Mouse (Mus musculus): ENCODE measurements around the gene Gemin8. TPM values are rescaled to one million over a fixed set of nuclear protein-coding genes. Genes with fewer than 3 reads are reported as not detected.

Gemin8 gene
- polyA plus RNA-seq, 1 experiment from 2014 or later, result 15.5 TPM

DNA sequence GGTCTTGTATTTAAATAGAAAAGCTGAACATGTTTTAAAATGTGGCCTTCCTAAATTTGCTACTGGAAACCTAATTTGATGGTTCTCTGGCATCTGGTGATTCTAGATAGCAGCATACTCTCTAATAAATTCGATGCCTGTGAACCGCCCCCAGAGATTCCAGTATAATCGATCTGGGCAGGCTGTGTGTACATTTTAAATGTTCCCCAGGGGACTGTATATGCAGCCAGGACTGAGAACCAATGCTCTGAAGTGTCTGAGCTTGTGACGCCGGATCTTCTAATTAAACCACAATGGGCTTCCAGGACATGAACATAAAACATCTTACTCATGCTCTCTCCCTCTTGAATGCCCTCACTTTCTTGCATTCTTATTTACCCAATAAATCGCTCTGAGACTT is 46.0 kb downstream of the Gemin8 start:
- Histone ChIP-seq H3K9ac (ENCODE audit: low read depth, low read length) (no peak overlapping the region), H3K4me3 (ENCODE audit: low read depth, low read length) (no peak overlapping the region), H3K36me3 (ENCODE audit: control insufficient read depth, insufficient read depth, low read length) (no peaks in the 10 kb centered on the region), H3K4me1 (replicated peaks; ENCODE audit: control insufficient read depth, insufficient read depth, low read length) (no peaks in the 10 kb centered on the region), H3K27me3 (replicated peaks; ENCODE audit: control insufficient read depth, insufficient read depth, low read length) (peaks cover 4% of the 10 kb centered on the region; the same call in 1 of the 2 replicates), H3K27ac (ENCODE audit: low read depth, low read length) (no peak overlapping the region), H3K4me2 (no peak overlapping the region), H3K9me3 (ENCODE audit: control insufficient read depth, low read length) (no peaks in the 10 kb centered on the region)
- 83% methylated on average over 6 of the region's 6 CpGs for WGBS
- DNase-seq (ENCODE audit: low spot score) (no peak), ATAC-seq (replicated peaks; ENCODE audit: low FRiP score) (no peak)

DNA sequence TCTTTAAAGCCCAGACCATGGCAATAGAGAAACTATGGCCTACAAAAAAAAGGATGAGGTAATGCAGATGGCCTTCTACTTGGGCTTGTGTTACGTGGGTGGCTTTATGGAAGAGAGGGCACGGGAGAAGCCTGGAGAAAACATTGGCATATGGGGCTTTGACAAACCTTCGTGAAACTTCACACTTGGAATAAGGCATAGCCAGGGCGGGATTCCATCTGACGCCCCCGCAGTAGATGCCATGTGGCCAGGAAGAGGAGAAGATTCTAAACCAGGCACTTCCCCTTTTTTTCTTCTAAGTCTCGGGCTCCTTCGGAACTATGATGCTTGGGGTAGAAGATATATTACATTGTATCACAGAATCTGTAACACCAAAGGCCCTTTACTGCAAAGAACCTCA is 46.5 kb downstream of the Gemin8 start:
- WGBS, result 80% methylated on average over 8 of the region's 8 CpGs
- no peaks in the 10 kb centered on the region for H3K9me3 ChIP-seq (ENCODE audit: control insufficient read depth, low read length)
- no peak overlapping the region for H3K9ac ChIP-seq (ENCODE audit: low read depth, low read length)
- no peak overlapping the region for H3K4me2 ChIP-seq
- no peaks in the 10 kb centered on the region for H3K4me1 ChIP-seq (replicated peaks; ENCODE audit: control insufficient read depth, insufficient read depth, low read length)
- H3K36me3 ChIP-seq (ENCODE audit: control insufficient read depth, insufficient read depth, low read length), result no peaks in the 10 kb centered on the region
- H3K27me3 ChIP-seq (replicated peaks; ENCODE audit: control insufficient read depth, insufficient read depth, low read length), result peaks cover 4% of the 10 kb centered on the region; the same call in 1 of the 2 replicates
- H3K4me3 ChIP-seq (ENCODE audit: low read depth, low read length), result no peak overlapping the region
- DNase-seq (ENCODE audit: low spot score), result no peak
- ATAC-seq (replicated peaks; ENCODE audit: low FRiP score), result no peak
- H3K27ac ChIP-seq (ENCODE audit: low read depth, low read length), result no peak overlapping the region

DNA sequence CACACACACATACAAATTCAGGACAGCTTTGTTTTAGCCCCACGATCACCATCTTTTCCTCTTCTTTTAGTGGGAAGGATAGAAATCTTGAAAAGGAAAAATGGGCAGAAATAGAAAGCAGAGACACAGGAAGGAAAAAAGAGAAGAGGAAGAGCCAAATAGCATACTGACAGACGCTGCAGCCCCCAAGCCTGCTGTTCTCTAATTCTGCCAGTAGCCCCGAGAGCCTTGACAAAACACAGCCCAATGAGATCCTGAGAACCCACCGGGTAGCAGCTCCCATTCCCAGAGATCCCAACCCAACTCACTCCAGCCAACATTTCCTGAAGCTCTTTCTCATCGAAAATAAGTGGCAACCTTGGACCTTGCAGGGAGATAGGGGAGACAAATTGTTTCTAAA is 49.1 kb downstream of the Gemin8 start:
- 35% methylated on average over 5 of the region's 5 CpGs for WGBS
- no peaks in the 10 kb centered on the region for H3K9me3 ChIP-seq (ENCODE audit: control insufficient read depth, low read length)
- H3K27me3 ChIP-seq (replicated peaks; ENCODE audit: control insufficient read depth, insufficient read depth, low read length), result peaks cover 3% of the 10 kb centered on the region; the same call in 1 of the 2 replicates
- no peak overlapping the region for H3K9ac ChIP-seq (ENCODE audit: low read depth, low read length)
- DNase-seq (ENCODE audit: low spot score) (no peak), ATAC-seq (replicated peaks; ENCODE audit: low FRiP score) (no peak)
- no peak overlapping the region for H3K27ac ChIP-seq (ENCODE audit: low read depth, low read length)
- no peak overlapping the region for H3K4me2 ChIP-seq
- H3K4me3 ChIP-seq (ENCODE audit: low read depth, low read length), result no peak overlapping the region
- no peaks in the 10 kb centered on the region for H3K36me3 ChIP-seq (ENCODE audit: control insufficient read depth, insufficient read depth, low read length)
- H3K4me1 ChIP-seq (replicated peaks; ENCODE audit: control insufficient read depth, insufficient read depth, low read length), result no peaks in the 10 kb centered on the region

DNA sequence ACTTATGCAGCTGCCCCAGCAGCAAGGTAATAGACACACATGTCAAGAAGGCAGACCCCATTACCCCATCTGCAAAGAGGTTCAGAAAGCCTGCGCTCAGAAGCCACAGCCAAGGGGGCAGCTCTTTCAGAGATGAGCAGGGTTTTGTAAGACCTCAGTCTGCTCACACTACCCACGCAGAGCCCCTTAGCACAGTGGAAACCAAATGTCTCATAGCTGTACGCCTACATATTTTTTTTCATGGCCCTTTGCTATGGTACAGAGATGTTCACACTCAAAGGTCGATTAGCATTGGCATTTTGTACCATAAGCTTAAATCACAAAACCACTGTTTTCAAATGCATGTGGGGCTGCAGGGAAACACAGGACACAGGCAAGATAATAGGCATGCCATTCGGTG is 56.6 kb downstream of the Gemin8 start:
- H3K27ac ChIP-seq (ENCODE audit: low read depth, low read length), result no peak overlapping the region
- WGBS, result 76% methylated on average over 5 of the region's 5 CpGs
- H3K4me1 ChIP-seq (replicated peaks; ENCODE audit: control insufficient read depth, insufficient read depth, low read length), result no peaks in the 10 kb centered on the region
- no peaks in the 10 kb centered on the region for H3K9me3 ChIP-seq (ENCODE audit: control insufficient read depth, low read length)
- no peaks in the 10 kb centered on the region for H3K36me3 ChIP-seq (ENCODE audit: control insufficient read depth, insufficient read depth, low read length)
- DNase-seq (ENCODE audit: low spot score) (no peak), ATAC-seq (replicated peaks; ENCODE audit: low FRiP score) (no peak)
- no peak overlapping the region for H3K4me2 ChIP-seq
- peaks cover 7% of the 10 kb centered on the region; the same call in 1 of the 2 replicates for H3K27me3 ChIP-seq (replicated peaks; ENCODE audit: control insufficient read depth, insufficient read depth, low read length)
- H3K4me3 ChIP-seq (ENCODE audit: low read depth, low read length), result no peak overlapping the region
- H3K9ac ChIP-seq (ENCODE audit: low read depth, low read length), result no peak overlapping the region

DNA sequence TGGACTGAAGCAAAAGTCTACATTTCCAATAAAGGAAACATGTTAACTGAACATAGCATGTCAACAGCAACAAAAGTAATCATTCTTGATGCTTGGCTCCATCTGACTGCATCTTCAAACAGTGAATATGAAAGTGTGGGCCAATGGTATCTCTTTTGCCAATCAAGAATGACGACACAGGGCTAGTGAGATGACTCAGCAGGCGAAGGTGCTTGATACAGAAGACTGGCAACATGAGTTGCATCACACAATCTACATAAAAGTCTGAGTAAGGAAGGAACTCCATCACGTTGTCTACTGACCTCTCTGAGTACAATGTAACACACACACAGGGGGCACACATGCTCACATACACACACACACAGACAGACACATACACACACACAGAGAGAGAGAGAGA is 59.5 kb downstream of the Gemin8 start:
- 54% methylated on average over 3 of the region's 3 CpGs for WGBS
- ATAC-seq (replicated peaks; ENCODE audit: low FRiP score), result no peak
- no peak for DNase-seq (ENCODE audit: low spot score)
- Histone ChIP-seq H3K27ac (ENCODE audit: low read depth, low read length) (no peak overlapping the region), H3K4me3 (ENCODE audit: low read depth, low read length) (no peak overlapping the region), H3K4me1 (replicated peaks; ENCODE audit: control insufficient read depth, insufficient read depth, low read length) (no peaks in the 10 kb centered on the region), H3K36me3 (ENCODE audit: control insufficient read depth, insufficient read depth, low read length) (no peaks in the 10 kb centered on the region), H3K27me3 (replicated peaks; ENCODE audit: control insufficient read depth, insufficient read depth, low read length) (peaks cover 10% of the 10 kb centered on the region; the same call in 1 of the 2 replicates), H3K9me3 (ENCODE audit: control insufficient read depth, low read length) (no peaks in the 10 kb centered on the region), H3K4me2 (no peak overlapping the region), H3K9ac (ENCODE audit: low read depth, low read length) (no peak overlapping the region)

DNA sequence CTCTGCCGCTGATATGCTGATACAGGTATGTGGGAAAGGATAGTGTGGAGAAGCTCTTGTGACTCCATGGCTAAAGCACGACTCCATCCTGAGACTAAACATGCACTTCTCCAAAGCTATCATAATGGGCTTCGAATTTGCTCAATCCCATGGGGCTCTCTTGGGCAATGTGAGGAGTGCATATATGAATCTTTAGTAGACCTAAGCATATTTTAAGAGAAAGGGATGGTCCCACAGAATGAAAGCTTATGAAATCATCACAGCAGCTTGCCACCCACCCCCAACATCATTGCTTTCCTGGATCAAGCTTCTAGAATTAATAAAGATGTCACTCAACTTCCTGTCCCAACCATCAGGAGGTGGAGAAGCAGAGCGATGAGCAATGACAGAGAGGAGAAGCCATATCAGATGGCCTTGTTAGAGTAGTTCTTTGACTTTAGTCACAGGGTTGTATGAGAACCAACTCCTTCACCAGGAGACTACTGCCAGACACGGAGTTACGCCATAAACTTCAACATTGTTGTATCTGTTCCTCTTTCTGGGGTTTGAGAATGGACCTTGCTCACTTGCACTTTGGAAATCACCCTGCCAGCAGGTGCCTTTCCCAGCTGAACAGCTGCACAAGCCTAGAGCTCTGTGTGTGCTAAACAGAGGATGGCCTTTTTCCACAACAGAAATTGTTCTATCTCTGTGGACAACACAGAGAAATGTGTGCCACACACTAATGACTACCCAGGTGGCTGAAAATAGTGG is 60.4 kb downstream of the Gemin8 start:
- Histone ChIP-seq H3K36me3 (ENCODE audit: control insufficient read depth, insufficient read depth, low read length) (no peaks in the 10 kb centered on the region), H3K27me3 (replicated peaks; ENCODE audit: control insufficient read depth, insufficient read depth, low read length) (peaks cover 10% of the 10 kb centered on the region; the same call in 1 of the 2 replicates), H3K4me1 (replicated peaks; ENCODE audit: control insufficient read depth, insufficient read depth, low read length) (no peaks in the 10 kb centered on the region), H3K4me2 (no peak overlapping the region), H3K9ac (ENCODE audit: low read depth, low read length) (no peak overlapping the region), H3K4me3 (ENCODE audit: low read depth, low read length) (no peak overlapping the region), H3K9me3 (ENCODE audit: control insufficient read depth, low read length) (no peaks in the 10 kb centered on the region), H3K27ac (ENCODE audit: low read depth, low read length) (no peak overlapping the region)
- DNase-seq (ENCODE audit: low spot score) (no peak), ATAC-seq (replicated peaks; ENCODE audit: low FRiP score) (no peak)
- WGBS, result 81% methylated on average over 6 of the region's 6 CpGs

DNA sequence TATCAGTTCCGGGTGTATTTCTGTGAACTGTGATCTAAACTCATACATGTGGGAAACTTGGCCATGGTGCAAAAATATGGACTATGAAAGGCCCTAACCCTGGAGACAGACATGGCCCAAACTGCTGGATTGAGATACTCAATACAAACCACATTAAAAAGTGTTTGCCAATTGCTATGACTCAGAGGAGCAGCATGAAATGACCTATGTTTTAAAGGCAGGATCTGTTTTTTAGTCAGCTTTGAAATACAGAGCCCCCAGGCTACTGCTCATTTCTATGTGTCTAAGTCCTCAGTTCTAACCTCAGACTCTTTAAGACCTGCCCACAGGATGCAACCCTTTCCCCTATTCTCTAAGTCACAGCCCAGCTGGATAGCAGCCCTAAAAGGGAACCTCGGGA is 65.9 kb downstream of the Gemin8 start:
- no peak overlapping the region for H3K4me2 ChIP-seq
- no peaks in the 10 kb centered on the region for H3K9me3 ChIP-seq (ENCODE audit: control insufficient read depth, low read length)
- WGBS, result 45% methylated on average over 2 of the region's 2 CpGs
- H3K27me3 ChIP-seq (replicated peaks; ENCODE audit: control insufficient read depth, insufficient read depth, low read length), result peaks cover 38% of the 10 kb centered on the region
- no peaks in the 10 kb centered on the region for H3K36me3 ChIP-seq (ENCODE audit: control insufficient read depth, insufficient read depth, low read length)
- no peaks in the 10 kb centered on the region for H3K4me1 ChIP-seq (replicated peaks; ENCODE audit: control insufficient read depth, insufficient read depth, low read length)
- H3K9ac ChIP-seq (ENCODE audit: low read depth, low read length), result no peak overlapping the region
- H3K4me3 ChIP-seq (ENCODE audit: low read depth, low read length), result no peak overlapping the region
- DNase-seq (ENCODE audit: low spot score) (no peak), ATAC-seq (replicated peaks; ENCODE audit: low FRiP score) (no peak)
- no peak overlapping the region for H3K27ac ChIP-seq (ENCODE audit: low read depth, low read length)

DNA sequence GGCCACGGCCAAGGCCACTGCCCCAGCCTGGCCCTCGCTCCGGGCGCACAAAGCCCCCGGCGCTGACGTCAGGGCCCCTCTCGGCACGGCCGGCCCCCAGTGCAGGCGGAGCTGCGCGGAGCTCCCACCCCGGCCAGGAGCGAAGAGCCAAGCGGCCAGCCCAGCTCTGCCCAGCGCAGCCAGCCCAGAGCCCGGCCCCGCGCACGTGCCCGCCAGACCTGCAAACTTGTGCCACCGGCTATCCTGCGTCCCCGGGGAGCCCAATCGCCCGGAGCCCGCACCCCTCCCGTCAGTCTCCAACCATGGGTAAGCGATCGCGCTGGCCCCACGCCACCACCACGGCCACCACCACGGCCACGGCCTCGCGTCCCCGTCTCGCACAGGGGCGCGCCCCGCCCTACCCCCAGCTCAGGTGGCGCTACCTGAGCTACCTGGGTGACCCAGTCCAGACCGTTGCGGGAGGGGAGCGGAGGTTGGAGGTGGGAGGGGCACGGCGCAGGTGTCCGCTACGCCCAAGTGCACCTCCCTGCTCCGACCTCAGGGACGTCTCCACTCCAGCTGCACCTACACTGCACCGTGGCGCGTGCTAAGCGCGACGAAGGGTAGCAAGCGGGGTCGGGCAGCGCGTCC is 68.7 kb downstream of the Gemin8 start, which contains the start of gene Gpm6b:
TSS of gene Gpm6b (plus strand) at position 81 of the 630 bp plus-strand sequence.
- H3K27ac ChIP-seq (ENCODE audit: low read depth, low read length), result no peak within 1 kb of the TSS
- DNase-seq (ENCODE audit: low spot score) (peak; percentile 36), ATAC-seq (replicated peaks; ENCODE audit: low FRiP score) (peak; percentile 74)
- no peaks in the 10 kb centered on the region for H3K9me3 ChIP-seq (ENCODE audit: control insufficient read depth, low read length)
- H3K4me2 ChIP-seq, result peak within 1 kb of the TSS; percentile 88
- peak within 1 kb of the TSS; percentile 55 for H3K4me3 ChIP-seq (ENCODE audit: low read depth, low read length)
- no peaks in the 10 kb centered on the region for H3K4me1 ChIP-seq (replicated peaks; ENCODE audit: control insufficient read depth, insufficient read depth, low read length)
- peaks cover 35% of the 10 kb centered on the region for H3K27me3 ChIP-seq (replicated peaks; ENCODE audit: control insufficient read depth, insufficient read depth, low read length)
- H3K36me3 ChIP-seq (ENCODE audit: control insufficient read depth, insufficient read depth, low read length), result no peaks in the 10 kb centered on the region
- WGBS, result 27% methylated on average over 46 of the region's 63 CpGs
- peak within 1 kb of the TSS; percentile 34; the same call in 1 of the 2 replicates for H3K9ac ChIP-seq (ENCODE audit: low read depth, low read length)

DNA sequence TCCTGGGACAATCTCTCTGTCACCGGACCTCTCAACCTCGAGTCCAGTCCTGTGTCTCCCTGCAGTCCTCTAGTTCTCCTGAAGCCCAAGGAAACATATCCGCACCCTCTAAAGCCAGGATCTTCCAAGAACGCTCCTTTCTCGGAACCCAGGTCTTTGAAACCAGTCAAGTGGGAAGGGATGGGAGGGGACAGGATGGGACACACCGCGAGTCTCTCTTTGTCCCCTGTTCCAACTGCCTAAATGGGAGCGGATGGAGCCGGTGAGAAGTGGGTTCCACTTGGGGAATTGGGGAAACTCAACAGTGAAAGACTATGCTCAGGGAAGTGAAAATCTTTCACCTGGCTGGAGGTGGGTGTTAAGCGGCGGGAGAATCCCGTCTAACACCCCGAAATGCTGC is 69.3 kb downstream of the Gemin8 start:
- peak overlapping the region; percentile 88 for H3K4me2 ChIP-seq
- 19% methylated on average over 13 of the region's 13 CpGs for WGBS

More for the DNA sequence above, 69.3 kb downstream of the Gemin8 start:
- H3K27ac ChIP-seq (ENCODE audit: low read depth, low read length), result no peak overlapping the region
- no peaks in the 10 kb centered on the region for H3K36me3 ChIP-seq (ENCODE audit: control insufficient read depth, insufficient read depth, low read length)
- H3K4me1 ChIP-seq (replicated peaks; ENCODE audit: control insufficient read depth, insufficient read depth, low read length), result no peaks in the 10 kb centered on the region
- ATAC-seq (replicated peaks; ENCODE audit: low FRiP score) (no peak), DNase-seq (ENCODE audit: low spot score) (no peak)
- no peaks in the 10 kb centered on the region for H3K9me3 ChIP-seq (ENCODE audit: control insufficient read depth, low read length)
- peaks cover 35% of the 10 kb centered on the region for H3K27me3 ChIP-seq (replicated peaks; ENCODE audit: control insufficient read depth, insufficient read depth, low read length)
- H3K9ac ChIP-seq (ENCODE audit: low read depth, low read length), result no peak overlapping the region
- peak overlapping the region; percentile 55 for H3K4me3 ChIP-seq (ENCODE audit: low read depth, low read length)
